Mouse (Mus musculus) Patski (cell line): Measurements from ENCODE around the gene Grtp1. TPM values are rescaled to one million over a fixed set of nuclear protein-coding genes. Genes with fewer than 3 reads are reported as not detected.

Source experiments
- ATAC-seq: fragments of 100-300 bp; one replicate; pipeline ENCODE4 v1.8.0; 2021
- CTCF ChIA-PET: fragments of 350-600 bp; sonication (Branson Sonifier 250); formaldehyde crosslinking; loops from one replicate; lab custom pipeline; 2022; ENCODE audit warnings: inconsistent platforms; lab: Charles Lee
- POLR2A ChIA-PET: fragments of 350-600 bp; sonication (Branson Sonifier 250); formaldehyde crosslinking; loops from one replicate; lab custom pipeline; 2022; ENCODE audit warnings: antibody characterized with exemption, inconsistent platforms; lab: Charles Lee
- DNase-seq: peaks from one replicate; pipeline ENCODE4 v3.0.0-alpha.2; 2011; ENCODE audit warnings: low read depth, low spot score
- H3K27me3 ChIP-seq: fragments of 371-371 bp; one replicate; pipeline ENCODE4 v1.5.1; 2021
- CTCF ChIP-seq: fragments of 100-300 bp; IDR thresholded peaks from one replicate; pipeline ENCODE4 v1.5.1; 2021
- in situ Hi-C: fragments of 300-500 bp; cut with MboI; formaldehyde crosslinking; loops from 3 replicates; pipeline ENCODE4 v1.11.1; 2018; ENCODE audit warnings: low pct_unique_long_range_greater_than_20kb, mixed read lengths
- polyA plus RNA-seq: library from polyadenylated mRNA; unstranded; gene quantifications from one replicate; pipeline ENCODE4 v1.2.3, GENCODE M21; 2021

Gene Grtp1
- polyA plus RNA-seq, 1 experiment from 2014 or later, result 4.3 TPM

- no peak for DNase-seq
- no peak for ATAC-seq
- H3K27me3 ChIP-seq, result no peaks in the 10 kb centered on the region
- TF ChIP-seq CTCF, result no peak
- in situ Hi-C loops, result no loop called here
- ChIA-PET POLR2A (no interaction called here), CTCF (interaction anchor here (1.4 kb wide), 1 partner anchor 104 kb away, joined by 3 read pairs; no protein-coding TSS in a partner anchor)
Measured at GRCm38 (mm10) chr8:13188052-13188555, 12.3 kb downstream of the Grtp1 start.

- no peaks in the 10 kb centered on the region for H3K27me3 ChIP-seq
- no peak for ATAC-seq
- in situ Hi-C loops, result no loop called here
- ChIA-PET CTCF (interaction anchor here (1.4 kb wide), 1 partner anchor 105 kb away, joined by 3 read pairs; no protein-coding TSS in a partner anchor), POLR2A (interaction anchor here (0.6 kb wide), 1 partner anchor 9 kb away, joined by 3 read pairs; no protein-coding TSS in a partner anchor)
- no peak for TF ChIP-seq CTCF
- DNase-seq, result no peak
Measured at GRCm38 (mm10) chr8:13187638-13188037, 12.8 kb downstream of the Grtp1 start.

- in situ Hi-C loops, result no loop called here
- no peak for TF ChIP-seq CTCF
- DNase-seq, result no peak
- H3K27me3 ChIP-seq, result no peaks in the 10 kb centered on the region
- CTCF ChIA-PET, result interaction anchor here (1.4 kb wide), 1 partner anchor 105 kb away, joined by 3 read pairs; no protein-coding TSS in a partner anchor
- POLR2A ChIA-PET, result interaction anchor here (0.6 kb wide), 2 partner anchors 8 to 9 kb away, joined by 3 read pairs; no protein-coding TSS in a partner anchor
- no peak for ATAC-seq
Measured at GRCm38 (mm10) chr8:13187229-13187628, 13.2 kb downstream of the Grtp1 start.

GRCm38 (mm10) chr8:13186819-13187218 is 13.6 kb downstream of the Grtp1 start:
- no peak for ATAC-seq
- DNase-seq, result no peak
- TF ChIP-seq CTCF, result no peak
- ChIA-PET CTCF (interaction anchor here (1.4 kb wide), 1 partner anchor 105 kb away, joined by 3 read pairs; no protein-coding TSS in a partner anchor), POLR2A (interaction anchor here (0.6 kb wide), 2 partner anchors 8 kb away, joined by 3 read pairs; no protein-coding TSS in a partner anchor)
- in situ Hi-C loops, result no loop called here
- H3K27me3 ChIP-seq, result no peaks in the 10 kb centered on the region

- ATAC-seq, result no peak
- ChIA-PET CTCF (interaction anchor here (0.8 kb wide), 1 partner anchor 50 kb away, joined by 3 read pairs; no protein-coding TSS in a partner anchor), POLR2A (no interaction called here)
- in situ Hi-C loops, result no loop called here
- TF ChIP-seq CTCF, result no peak
- DNase-seq, result no peak
- H3K27me3 ChIP-seq, result no peaks in the 10 kb centered on the region
Measured at GRCm38 (mm10) chr8:13181691-13181976, 18.8 kb downstream of the Grtp1 start.

- ChIA-PET CTCF (no interaction called here), POLR2A (no interaction called here)
- H3K27me3 ChIP-seq, result no peaks in the 10 kb centered on the region
- TF ChIP-seq CTCF, result no peak
- in situ Hi-C loops, result no loop called here
- ATAC-seq, result no peak
- DNase-seq, result no peak
Measured at GRCm38 (mm10) chr8:13180911-13181690, 19.3 kb downstream of the Grtp1 start.

- TF ChIP-seq CTCF, result no peak
- DNase-seq, result no peak
- H3K27me3 ChIP-seq, result no peaks in the 10 kb centered on the region
- POLR2A ChIA-PET, result interaction anchor here (0.7 kb wide), 1 partner anchor 20 kb away, joined by 3 read pairs; no protein-coding TSS in a partner anchor
- in situ Hi-C loops, result no loop called here
- ATAC-seq, result no peak
- CTCF ChIA-PET, result no interaction called here
Measured at GRCm38 (mm10) chr8:13180408-13180807, 20.0 kb downstream of the Grtp1 start.

- ATAC-seq (no peak), DNase-seq (no peak)
- no peak for TF ChIP-seq CTCF
- in situ Hi-C loops, result no loop called here
- POLR2A ChIA-PET, result interaction anchor here (0.7 kb wide), 1 partner anchor 19 kb away, joined by 3 read pairs; no protein-coding TSS in a partner anchor
- no peaks in the 10 kb centered on the region for H3K27me3 ChIP-seq
- CTCF ChIA-PET, result no interaction called here
Measured at GRCm38 (mm10) chr8:13179948-13180347, 20.5 kb downstream of the Grtp1 start.

GRCm38 (mm10) chr8:13179482-13179881 is 20.9 kb downstream of the Grtp1 start:
- CTCF ChIA-PET, result no interaction called here
- DNase-seq, result no peak
- POLR2A ChIA-PET, result no interaction called here
- H3K27me3 ChIP-seq, result no peaks in the 10 kb centered on the region
- no peak for ATAC-seq
- in situ Hi-C loops, result no loop called here
- no peak for TF ChIP-seq CTCF

GRCm38 (mm10) chr8:13178137-13178536 is 22.3 kb downstream of the Grtp1 start:
- ChIA-PET POLR2A (interaction anchor here (0.7 kb wide), 1 partner anchor 9 kb away, joined by 3 read pairs; no protein-coding TSS in a partner anchor), CTCF (no interaction called here)
- TF ChIP-seq CTCF, result no peak
- in situ Hi-C loops, result no loop called here
- H3K27me3 ChIP-seq, result no peaks in the 10 kb centered on the region
- ATAC-seq (no peak), DNase-seq (no peak)
